Mouse (Mus musculus) CH12.LX (cell line): Measurements from ENCODE around the gene Arpp21. TPM values are rescaled to one million over a fixed set of nuclear protein-coding genes. Genes with fewer than 3 reads are reported as not detected.

Experiments
- DNase-seq: peaks from one replicate; pipeline ENCODE4 v3.0.0-alpha.2; 2013; ENCODE audit errors: extremely low read depth
- H3K27ac ChIP-seq: 2 replicates; pipeline ENCODE4 v1.5.1; 2012; ENCODE audit warnings: low read depth, mild to moderate bottlenecking, control low read depth, moderate library complexity; ENCODE audit not compliant: insufficient read depth
- H3K27me3 ChIP-seq: replicated peaks from 2 replicates; pipeline ENCODE3; 2012; ENCODE audit warnings: inconsistent platforms
- H3K36me3 ChIP-seq, 2 experiments: replicated peaks in 1 of 2; 2 replicates each; pipeline versions ENCODE3 to v1.6.1; 2012; ENCODE audit warnings: inconsistent platforms in 1 of 2, low read length in 1 of 2, mild to moderate bottlenecking in 1 of 2, mixed read lengths in 1 of 2, moderate library complexity in 1 of 2; ENCODE audit not compliant: control insufficient read depth in 1 of 2, insufficient read depth in 1 of 2
- H3K4me1 ChIP-seq, 2 experiments: 2 replicates each; pipeline ENCODE4 v1.6.1; 2012; ENCODE audit warnings: inconsistent platforms in 1 of 2, moderate library complexity in 1 of 2; ENCODE audit not compliant: insufficient read depth in 2 of 2, control insufficient read depth in 1 of 2
- H3K4me2 ChIP-seq: 2 replicates; pipeline ENCODE4 v1.6.1; 2012; ENCODE audit warnings: low read depth, mild to moderate bottlenecking, control low read depth; ENCODE audit not compliant: poor library complexity, insufficient read depth, severe bottlenecking
- H3K4me3 ChIP-seq, 3 experiments: fragments of 150-350 bp in 1 of 3; sonication (generic) in 1 of 3; replicated peaks in 1 of 3; 2 replicates each; pipeline versions ENCODE3 to v1.5.1; 2011 to 2012; ENCODE audit warnings: low read depth in 2 of 3, low read length in 2 of 3, mild to moderate bottlenecking in 2 of 3, moderate library complexity in 2 of 3, control low read depth in 1 of 3, improper control_type of control experiment in 1 of 3, inconsistent platforms in 1 of 3, mixed read lengths in 1 of 3; ENCODE audit not compliant: poor library complexity in 1 of 3
- H3K79me2 ChIP-seq: replicated peaks from 2 replicates; pipeline ENCODE4 v1.6.1; 2012; ENCODE audit warnings: mild to moderate bottlenecking, moderate library complexity; ENCODE audit not compliant: control insufficient read depth, poor library complexity, insufficient read depth, severe bottlenecking; ENCODE audit errors: extremely low read depth
- H3K9ac ChIP-seq: 2 replicates; pipeline ENCODE4 v1.6.1; 2012; ENCODE audit warnings: low read depth, mild to moderate bottlenecking, control low read depth, moderate library complexity; ENCODE audit not compliant: insufficient read depth
- H3K9me3 ChIP-seq: replicated peaks from 2 replicates; pipeline ENCODE3; 2012; ENCODE audit warnings: low read length, inconsistent platforms, mixed read lengths
- BHLHE40 ChIP-seq: IDR thresholded peaks from 2 replicates; pipeline ENCODE4 v1.6.1; 2011; ENCODE audit warnings: mild to moderate bottlenecking, low read depth, low read length, improper control_type of control experiment
- CHD2 ChIP-seq: IDR thresholded peaks from 2 replicates; pipeline ENCODE4 v1.6.1; 2011; ENCODE audit warnings: low read length, improper control_type of control experiment
- JUND ChIP-seq: conservative IDR thresholded peaks from 2 replicates; pipeline ENCODE4 v1.6.1; 2011; ENCODE audit warnings: low read depth, low read length, improper control_type of control experiment
- MAFK ChIP-seq: IDR thresholded peaks from 2 replicates; pipeline ENCODE4 v1.6.1; 2011; ENCODE audit warnings: low read length, improper control_type of control experiment; ENCODE audit not compliant: insufficient replicate concordance
- MYC ChIP-seq: IDR thresholded peaks from 2 replicates; pipeline ENCODE4 v1.6.1; 2011; ENCODE audit warnings: low read depth, mild to moderate bottlenecking, improper control_type of control experiment, low read length
- NELFE ChIP-seq: IDR thresholded peaks from 2 replicates; pipeline ENCODE4 v1.6.1; 2011; ENCODE audit warnings: low read depth, low read length, improper control_type of control experiment
- POLR2A ChIP-seq: IDR thresholded peaks from 2 replicates; pipeline ENCODE4 v1.6.1; 2011; ENCODE audit warnings: low read depth, mild to moderate bottlenecking, improper control_type of control experiment, low read length
- RAD21 ChIP-seq: IDR thresholded peaks from 2 replicates; pipeline ENCODE4 v1.6.1; 2011; ENCODE audit warnings: low read depth, mild to moderate bottlenecking, low read length, improper control_type of control experiment, moderate library complexity
- SIN3A ChIP-seq: IDR thresholded peaks from 2 replicates; pipeline ENCODE4 v1.6.1; 2012; ENCODE audit warnings: low read length, improper control_type of control experiment, inconsistent platforms
- SMC3 ChIP-seq: IDR thresholded peaks from 2 replicates; pipeline ENCODE4 v1.6.1; 2011; ENCODE audit warnings: low read depth, low read length, improper control_type of control experiment
- UBTF ChIP-seq: IDR thresholded peaks from 2 replicates; pipeline ENCODE4 v1.6.1; 2012; ENCODE audit warnings: low read depth, mild to moderate bottlenecking, inconsistent platforms, low read length, improper control_type of control experiment, moderate library complexity
- USF2 ChIP-seq: conservative IDR thresholded peaks from 2 replicates; pipeline ENCODE4 v1.6.1; 2011; ENCODE audit warnings: low read depth, low read length, improper control_type of control experiment
- ZKSCAN1 ChIP-seq: IDR thresholded peaks from 2 replicates; pipeline ENCODE4 v1.6.1; 2012; ENCODE audit warnings: low read depth, inconsistent platforms, low read length, improper control_type of control experiment, borderline replicate concordance
- ZMIZ1 ChIP-seq: IDR thresholded peaks from 2 replicates; pipeline ENCODE4 v1.6.1; 2012; ENCODE audit warnings: low read depth, mild to moderate bottlenecking, inconsistent platforms, low read length, improper control_type of control experiment
- ZNF384 ChIP-seq: IDR thresholded peaks from 2 replicates; pipeline ENCODE4 v1.6.1; 2012; ENCODE audit warnings: low read depth, low read length, improper control_type of control experiment, inconsistent platforms
- dilution Hi-C: fragments of 300-500 bp; cut with MboI; formaldehyde crosslinking; loops from 2 replicates; pipeline ENCODE4 v1.14.3; 2020; ENCODE audit warnings: low sequenced_read_pairs; ENCODE audit not compliant: extremely low pct_unique_long_range_greater_than_20kb, extremely low pct_ligation_motif_present
- in situ Hi-C: fragments of 300-500 bp; cut with MboI; formaldehyde crosslinking; loops from 3 replicates; pipeline ENCODE4 v1.14.3; 2019; ENCODE audit warnings: low sequenced_read_pairs, low pct_ligation_motif_present, low pct_unique_long_range_greater_than_20kb, mixed read lengths
- polyA plus RNA-seq: library from polyadenylated mRNA; unstranded; fragments of >175 nt; gene quantifications from 2 replicates; pipeline ENCODE4 v1.2.1, GENCODE M21; 2012; ENCODE audit warnings: low read depth; ENCODE audit not compliant: insufficient read length
- total RNA-seq, 2 experiments: library from RNA; depleted of rRNA; stranded (reverse); fragments of 300-350 nt in 1 of 2; fragments of >200 nt in 1 of 2; gene quantifications; 2 replicates each; pipeline ENCODE4 v1.2.3; 2012 to 2014

Arpp21 gene
- total and polyA plus RNA-seq, 3 experiments = not detected

DNA sequence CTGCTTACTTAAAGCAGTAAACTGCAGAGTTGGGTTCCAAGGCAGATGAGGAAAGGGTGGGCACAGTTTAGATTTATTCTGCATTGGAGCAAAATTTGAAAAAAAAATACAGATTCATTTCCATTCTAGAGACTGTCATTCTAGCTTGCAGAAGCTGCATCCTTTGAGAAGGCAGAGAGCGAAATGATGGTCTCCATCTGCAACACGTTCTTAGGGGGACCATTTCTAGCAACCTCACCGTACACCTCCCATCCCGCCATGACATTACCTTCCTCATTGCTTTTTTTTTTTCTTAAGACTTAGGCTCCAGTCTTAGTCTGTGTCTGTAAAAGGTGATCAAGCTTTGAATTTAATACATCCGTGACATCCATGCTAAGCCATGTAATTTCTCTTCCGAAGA is 2.4 kb downstream of the Arpp21 start:
- Histone ChIP-seq H3K79me2 (no peaks in the 10 kb centered on the region), H3K4me3 (no peak overlapping the region), H3K9me3 (peaks cover 57% of the 10 kb centered on the region), H3K27me3 (no peaks in the 10 kb centered on the region), H3K9ac (no peak overlapping the region), H3K4me1 (no peaks in the 10 kb centered on the region), H3K4me2 (no peak overlapping the region), H3K36me3 (no peaks in the 10 kb centered on the region), H3K27ac (no peak overlapping the region)
- no peak for TF ChIP-seq CHD2
- in situ Hi-C loops = no loop called here
- dilution Hi-C loops = no loop called here
- DNase-seq = no peak

DNA sequence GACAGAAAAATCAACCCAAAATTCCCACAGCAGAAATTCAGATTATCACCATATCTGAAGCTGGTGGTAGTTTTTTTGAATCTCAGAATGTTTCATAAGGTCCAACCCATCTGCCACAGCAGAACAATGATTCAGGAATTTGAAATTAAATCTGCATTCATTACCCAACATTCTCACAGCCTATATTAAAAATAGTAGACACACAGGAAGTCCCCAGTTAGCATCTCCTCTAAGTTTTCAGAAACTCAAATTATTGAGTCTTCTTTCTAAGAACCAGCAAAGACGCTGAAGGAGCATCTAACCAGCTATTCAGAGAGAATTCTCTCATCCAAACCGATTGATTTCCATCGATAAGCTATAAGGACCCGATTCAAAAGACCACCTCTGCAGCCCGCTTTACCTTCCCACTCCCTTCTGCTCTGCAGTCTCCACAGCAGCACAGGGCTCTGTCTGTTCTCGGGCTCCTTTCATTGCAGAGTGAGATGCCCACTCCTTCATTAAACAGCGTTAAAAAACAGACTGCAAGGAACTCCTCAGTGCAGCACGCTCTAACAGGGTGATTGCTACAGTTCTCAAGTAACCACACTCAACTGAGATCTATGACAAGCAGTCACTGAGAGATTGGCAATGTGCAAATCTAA is 3.7 kb downstream of the Arpp21 start:
- Histone ChIP-seq H3K27ac (no peak overlapping the region), H3K4me1 (no peaks in the 10 kb centered on the region), H3K79me2 (no peaks in the 10 kb centered on the region), H3K4me3 (no peak overlapping the region), H3K4me2 (no peak overlapping the region), H3K9me3 (peaks cover 53% of the 10 kb centered on the region), H3K9ac (no peak overlapping the region), H3K27me3 (no peaks in the 10 kb centered on the region), H3K36me3 (no peaks in the 10 kb centered on the region)
- DNase-seq = no peak
- TF ChIP-seq ZNF384 (no peak), NELFE (no peak), ZMIZ1 (no peak), ZKSCAN1 (no peak), RAD21 (no peak), MAFK (no peak), POLR2A (no peak)
- dilution Hi-C loops = no loop called here
- in situ Hi-C loops = no loop called here

DNA sequence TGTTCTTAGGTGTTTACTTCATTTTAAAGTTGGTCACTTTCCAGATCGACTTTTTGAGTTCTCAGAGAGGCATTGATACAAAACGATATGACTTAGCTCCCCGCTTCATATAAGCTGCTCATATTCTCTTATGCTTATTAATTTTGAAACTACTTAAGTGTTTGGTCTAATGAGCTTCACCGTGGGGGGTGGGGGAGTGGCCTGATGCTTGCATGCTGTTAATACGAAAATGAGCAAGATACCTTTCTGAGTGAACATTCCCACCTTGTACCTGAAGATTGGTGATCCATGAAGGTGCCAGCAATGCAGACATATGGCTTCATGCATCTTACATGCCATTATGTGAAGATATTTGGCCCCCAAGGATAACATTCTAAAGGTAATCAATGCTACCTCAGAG is 4.4 kb downstream of the Arpp21 start:
- no peak for DNase-seq
- in situ Hi-C loops = no loop called here
- H3K27me3 ChIP-seq = no peaks in the 10 kb centered on the region
- H3K27ac ChIP-seq = no peak overlapping the region
- no peak for TF ChIP-seq RAD21
- no peak for TF ChIP-seq JUND
- TF ChIP-seq BHLHE40 = no peak
- no peak for TF ChIP-seq SIN3A
- no peak for TF ChIP-seq UBTF
- no peak for TF ChIP-seq MYC
- TF ChIP-seq USF2 = no peak
- no peak for TF ChIP-seq SMC3
- TF ChIP-seq, all 38 proteins: peak for 0
- dilution Hi-C loops = no loop called here
- no peak overlapping the region for H3K9ac ChIP-seq
- H3K4me2 ChIP-seq = no peak overlapping the region
- H3K4me1 ChIP-seq = no peaks in the 10 kb centered on the region
- H3K4me3 ChIP-seq = no peak overlapping the region
- H3K36me3 ChIP-seq = no peaks in the 10 kb centered on the region
- H3K79me2 ChIP-seq = no peaks in the 10 kb centered on the region
- peaks cover 55% of the 10 kb centered on the region for H3K9me3 ChIP-seq
